Mouse (Mus musculus): ENCODE data around the gene Il1r2. TPM values are rescaled to one million over a fixed set of nuclear protein-coding genes. Genes with fewer than 3 reads are reported as not detected.

Gene Il1r2
- 0.27 and 0.49 TPM in 2 replicates for polyA plus RNA-seq (2016; fragmentation: Nextera tagmentation; extraction: Ambion mirVana)

DNA sequence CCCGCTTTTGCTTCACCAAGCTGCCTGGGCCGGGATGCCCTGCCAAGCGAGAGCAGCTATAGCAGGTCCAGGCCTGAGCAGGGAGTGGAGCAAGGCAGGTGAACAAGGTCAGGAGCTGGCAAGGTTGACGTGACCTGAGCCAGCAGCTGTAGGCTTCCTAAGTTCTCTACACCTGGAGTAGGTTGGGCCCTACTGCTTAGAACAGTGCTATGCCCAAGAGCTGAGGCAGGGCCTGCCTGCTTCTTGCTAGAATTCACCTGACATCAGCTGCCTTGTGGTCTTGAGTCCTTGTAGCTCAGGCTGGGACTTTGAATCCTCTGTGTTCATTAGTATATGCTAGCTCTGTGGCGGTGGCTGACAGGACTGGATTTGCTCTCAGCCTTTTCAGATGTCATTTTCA is at the start of gene Il1r2:
Il1r2 (plus strand) TSS at position 301 of the 400 bp plus-strand sequence.
- Histone ChIP-seq H3K27ac (replicated peaks) (no peak within 1 kb of the TSS), H3K27me3 (ENCODE audit: low read depth, poor library complexity, severe bottlenecking) (no peaks in the 10 kb centered on the region), H3K9me3 (replicated peaks) (no peaks in the 10 kb centered on the region), H3K4me1 (peaks cover 15% of the 10 kb centered on the region), H3K36me3 (no peaks in the 10 kb centered on the region), H3K4me3 (no peak within 1 kb of the TSS)
- no peak for DNase-seq (ENCODE audit: low spot score)
- 90% methylated on average over 5 of the region's 5 CpGs for WGBS

- Histone ChIP-seq H3K4me3 (no peak overlapping the region), H3K36me3 (peaks cover 85% of the 10 kb centered on the region), H3K4me1 (no peaks in the 10 kb centered on the region), H3K27me3 (ENCODE audit: low read depth, poor library complexity, severe bottlenecking) (no peaks in the 10 kb centered on the region), H3K9me3 (replicated peaks) (no peaks in the 10 kb centered on the region), H3K27ac (replicated peaks) (no peak overlapping the region)
- 96% methylated on average over 27 of the region's 27 CpGs for WGBS
- DNase-seq (ENCODE audit: low spot score): no peak
Measured at GRCm38 (mm10) chr1:40024554-40025320, 49.1 kb upstream of the Il1r2 start.

- Histone ChIP-seq H3K27me3 (ENCODE audit: low read depth, poor library complexity, severe bottlenecking) (no peaks in the 10 kb centered on the region), H3K4me3 (no peak overlapping the region), H3K4me1 (no peaks in the 10 kb centered on the region), H3K27ac (replicated peaks) (no peak overlapping the region), H3K36me3 (peaks cover 79% of the 10 kb centered on the region), H3K9me3 (replicated peaks) (no peaks in the 10 kb centered on the region)
- 92% methylated on average over 5 of the region's 5 CpGs for WGBS
- DNase-seq (ENCODE audit: low spot score): no peak
Measured at GRCm38 (mm10) chr1:40025416-40025815, 48.5 kb upstream of the Il1r2 start.

DNA sequence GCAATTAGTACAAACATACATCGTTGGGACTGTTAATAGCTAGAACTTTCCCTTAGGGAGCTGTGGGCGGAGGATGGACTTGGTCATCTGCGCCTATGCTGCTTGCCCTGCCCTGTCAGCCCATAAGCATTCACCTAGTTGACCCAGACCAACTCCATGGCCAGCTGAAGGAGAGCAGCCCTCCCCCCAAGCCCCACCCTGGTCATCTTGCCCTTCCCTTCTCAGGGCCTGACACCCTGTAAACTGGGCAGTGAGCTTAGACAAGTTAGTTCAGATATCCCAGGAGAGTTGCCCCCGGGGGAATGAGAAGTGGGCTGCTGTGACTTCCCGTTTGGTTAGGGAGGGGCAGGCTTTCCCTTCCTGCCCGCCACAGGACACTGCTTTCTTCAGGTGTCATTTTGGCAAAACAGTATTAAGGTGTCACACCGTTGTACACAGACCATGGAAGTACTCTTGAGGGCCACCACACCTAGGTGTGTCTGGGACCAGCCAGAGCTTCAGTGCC is 46.7 kb upstream of the Il1r2 start:
- Histone ChIP-seq H3K36me3 (peaks cover 61% of the 10 kb centered on the region), H3K4me3 (no peak overlapping the region), H3K4me1 (no peaks in the 10 kb centered on the region), H3K27ac (replicated peaks) (no peak overlapping the region), H3K9me3 (replicated peaks) (no peaks in the 10 kb centered on the region), H3K27me3 (ENCODE audit: low read depth, poor library complexity, severe bottlenecking) (no peaks in the 10 kb centered on the region)
- WGBS: 91% methylated on average over 7 of the region's 7 CpGs
- no peak for DNase-seq (ENCODE audit: low spot score)

GRCm38 (mm10) chr1:40028207-40028998 is 45.5 kb upstream of the Il1r2 start:
- DNase-seq (ENCODE audit: low spot score): no peak
- H3K4me3 ChIP-seq: no peak overlapping the region
- H3K27me3 ChIP-seq (ENCODE audit: low read depth, poor library complexity, severe bottlenecking): no peaks in the 10 kb centered on the region
- 86% methylated on average over 12 of the region's 12 CpGs for WGBS
- H3K27ac ChIP-seq (replicated peaks): no peak overlapping the region
- H3K36me3 ChIP-seq: peaks cover 49% of the 10 kb centered on the region
- H3K4me1 ChIP-seq: no peaks in the 10 kb centered on the region
- no peaks in the 10 kb centered on the region for H3K9me3 ChIP-seq (replicated peaks)

- Histone ChIP-seq H3K9me3 (replicated peaks) (no peaks in the 10 kb centered on the region), H3K36me3 (peaks cover 37% of the 10 kb centered on the region), H3K27ac (replicated peaks) (no peak overlapping the region), H3K4me1 (no peaks in the 10 kb centered on the region), H3K27me3 (ENCODE audit: low read depth, poor library complexity, severe bottlenecking) (no peaks in the 10 kb centered on the region), H3K4me3 (no peak overlapping the region)
- 95% methylated on average over 5 of the region's 5 CpGs for WGBS
- DNase-seq (ENCODE audit: low spot score): no peak
Measured at GRCm38 (mm10) chr1:40029597-40029996, 44.3 kb upstream of the Il1r2 start.

DNA sequence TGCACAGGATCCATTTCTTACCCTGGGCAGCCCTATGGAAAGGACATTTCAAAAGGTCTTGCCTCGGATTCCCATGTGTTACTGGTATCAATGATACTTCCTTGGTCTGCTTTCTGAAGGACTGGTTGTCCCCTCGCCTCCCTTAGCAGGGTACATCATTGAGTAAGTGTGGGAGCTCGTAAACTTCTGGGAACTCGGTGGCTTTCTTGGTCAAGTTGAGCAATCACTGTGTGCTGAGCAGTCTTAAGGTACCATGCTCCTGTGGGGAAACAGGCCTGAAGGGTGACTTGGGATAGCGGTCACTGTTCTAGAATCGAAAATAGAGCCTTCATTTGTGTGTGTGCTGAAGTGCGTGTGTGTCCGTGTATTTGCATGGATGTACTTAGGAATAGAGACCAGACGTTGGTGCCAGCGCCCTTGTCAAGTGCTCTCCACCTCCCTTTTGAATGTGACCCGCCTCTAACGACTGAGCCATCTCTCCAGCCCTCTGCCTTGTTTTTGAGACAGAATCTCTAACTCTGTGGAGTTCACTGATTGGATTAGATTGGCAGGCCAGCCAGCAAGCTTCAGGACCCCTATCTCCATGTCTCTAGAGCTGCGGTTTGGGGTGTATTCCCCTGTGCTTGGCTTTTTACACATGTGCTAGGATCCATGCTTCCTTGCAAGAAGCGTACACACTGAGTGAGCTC is 43.4 kb upstream of the Il1r2 start:
- Histone ChIP-seq H3K27me3 (ENCODE audit: low read depth, poor library complexity, severe bottlenecking) (no peaks in the 10 kb centered on the region), H3K27ac (replicated peaks) (no peak overlapping the region), H3K36me3 (peaks cover 29% of the 10 kb centered on the region), H3K9me3 (replicated peaks) (no peaks in the 10 kb centered on the region), H3K4me3 (no peak overlapping the region), H3K4me1 (no peaks in the 10 kb centered on the region)
- DNase-seq (ENCODE audit: low spot score): no peak
- whole genome bisulfite sequencing: 86% methylated on average over 14 of the region's 14 CpGs

GRCm38 (mm10) chr1:40030976-40031356 is 42.9 kb upstream of the Il1r2 start:
- Histone ChIP-seq H3K27ac (replicated peaks) (no peak overlapping the region), H3K36me3 (peaks cover 23% of the 10 kb centered on the region), H3K27me3 (ENCODE audit: low read depth, poor library complexity, severe bottlenecking) (no peaks in the 10 kb centered on the region), H3K9me3 (replicated peaks) (no peaks in the 10 kb centered on the region), H3K4me3 (no peak overlapping the region), H3K4me1 (no peaks in the 10 kb centered on the region)
- 92% methylated on average over 8 of the region's 8 CpGs for WGBS
- DNase-seq (ENCODE audit: low spot score): no peak

DNA sequence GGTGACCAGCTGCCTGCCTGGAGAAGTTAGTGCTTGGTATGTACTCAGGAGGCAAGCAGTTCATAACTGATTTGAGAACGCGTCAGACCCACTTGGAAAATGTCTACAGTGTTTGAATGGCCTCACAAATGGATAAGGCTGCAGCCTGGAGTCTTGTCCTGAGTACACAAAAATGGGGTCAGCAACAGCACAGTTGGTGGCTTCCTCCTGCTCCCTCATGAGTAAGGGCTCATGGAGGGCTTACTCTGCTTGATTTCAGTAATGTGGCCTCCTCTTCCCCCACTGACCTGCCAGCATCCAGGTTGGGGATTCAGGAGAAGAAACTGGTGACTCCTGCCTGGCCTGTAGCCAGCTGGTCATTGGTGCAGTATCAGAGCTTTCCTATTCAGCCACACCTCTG is 42.3 kb upstream of the Il1r2 start:
- WGBS: 96% methylated on average over 2 of the region's 2 CpGs
- H3K9me3 ChIP-seq (replicated peaks): no peaks in the 10 kb centered on the region
- no peaks in the 10 kb centered on the region for H3K4me1 ChIP-seq
- H3K36me3 ChIP-seq: peaks cover 17% of the 10 kb centered on the region
- DNase-seq (ENCODE audit: low spot score): no peak
- no peaks in the 10 kb centered on the region for H3K27me3 ChIP-seq (ENCODE audit: low read depth, poor library complexity, severe bottlenecking)
- no peak overlapping the region for H3K4me3 ChIP-seq
- H3K27ac ChIP-seq (replicated peaks): no peak overlapping the region

DNA sequence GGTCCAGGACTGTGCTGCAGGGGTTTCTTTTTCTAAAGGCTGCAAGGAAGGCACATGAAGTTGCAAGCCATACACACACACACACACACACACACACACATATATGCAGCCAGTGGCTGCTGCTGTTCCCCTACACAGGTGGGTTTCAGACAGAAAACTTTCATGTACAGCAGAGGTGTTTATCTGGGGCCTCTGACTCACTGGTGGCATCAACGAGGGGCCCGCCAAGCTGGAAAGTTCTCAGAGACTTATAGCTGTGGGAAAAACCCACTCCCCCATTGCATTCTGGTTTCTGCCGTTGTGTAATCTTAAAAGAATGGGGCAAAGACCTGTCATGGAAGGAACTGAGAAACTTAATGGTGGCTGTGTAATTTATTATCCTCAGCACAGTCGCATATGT is 40.6 kb upstream of the Il1r2 start:
- DNase-seq (ENCODE audit: low spot score): no peak
- no peak overlapping the region for H3K27ac ChIP-seq (replicated peaks)
- no peaks in the 10 kb centered on the region for H3K4me1 ChIP-seq
- H3K27me3 ChIP-seq (ENCODE audit: low read depth, poor library complexity, severe bottlenecking): no peaks in the 10 kb centered on the region
- no peaks in the 10 kb centered on the region for H3K9me3 ChIP-seq (replicated peaks)
- H3K4me3 ChIP-seq: no peak overlapping the region
- peaks cover 1% of the 10 kb centered on the region; the same call in 1 of the 2 replicates for H3K36me3 ChIP-seq
- 94% methylated on average over 4 of the region's 4 CpGs for WGBS

- Histone ChIP-seq H3K27ac (replicated peaks) (no peak overlapping the region), H3K4me1 (no peaks in the 10 kb centered on the region), H3K27me3 (ENCODE audit: low read depth, poor library complexity, severe bottlenecking) (no peaks in the 10 kb centered on the region), H3K36me3 (no peaks in the 10 kb centered on the region), H3K4me3 (no peak overlapping the region), H3K9me3 (replicated peaks) (no peaks in the 10 kb centered on the region)
- no peak for DNase-seq (ENCODE audit: low spot score)
- 85% methylated on average over 12 of the region's 12 CpGs for WGBS
Measured at GRCm38 (mm10) chr1:40033743-40034420, 40.0 kb upstream of the Il1r2 start.

DNA sequence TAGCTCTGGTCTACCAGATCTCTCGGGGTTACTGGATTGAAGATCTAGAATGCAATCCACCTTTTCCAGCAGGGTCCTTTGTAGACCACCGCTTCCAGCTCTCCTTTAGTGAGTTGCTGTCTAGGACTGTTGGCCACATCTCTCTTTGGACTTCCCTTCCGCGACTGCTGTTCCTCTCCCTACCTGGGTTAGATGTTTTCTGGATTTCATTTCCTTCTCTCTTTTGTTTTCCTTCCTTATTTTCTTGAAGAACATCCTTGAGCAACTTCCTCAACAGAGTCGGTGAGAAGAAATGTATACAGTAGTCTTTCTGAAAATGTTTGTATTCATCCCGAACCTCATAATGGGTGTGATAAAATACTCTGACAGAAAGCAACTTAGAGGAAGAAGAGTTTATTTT is 36.0 kb upstream of the Il1r2 start:
- whole genome bisulfite sequencing: 91% methylated on average over 6 of the region's 6 CpGs
- Histone ChIP-seq H3K4me1 (no peaks in the 10 kb centered on the region), H3K9me3 (replicated peaks) (no peaks in the 10 kb centered on the region), H3K4me3 (no peak overlapping the region), H3K27me3 (ENCODE audit: low read depth, poor library complexity, severe bottlenecking) (no peaks in the 10 kb centered on the region), H3K27ac (replicated peaks) (no peak overlapping the region), H3K36me3 (no peaks in the 10 kb centered on the region)
- DNase-seq (ENCODE audit: low spot score): no peak

Measured in midbrain, embryonic 10.5 days (tissue).